Mouse (Mus musculus) left cerebral cortex, adult 11 months (tissue): Measurements from ENCODE around the gene B3gnt9.
"Not testable (repeated sequence)": the region's sequence is repeated elsewhere in the genome, so short reads cannot be mapped to it uniquely, and the experiment has no call there.

Experiments
- DNase-seq: peaks from one replicate; pipeline ENCODE4 v3.0.0; 2022; ENCODE audit warnings: low spot score

B3gnt9 gene

GRCm38 (mm10) chr8:105258911-105259720 lies 4.2 kb upstream of the B3gnt9 start:
- DNase-seq: no peak

DNA sequence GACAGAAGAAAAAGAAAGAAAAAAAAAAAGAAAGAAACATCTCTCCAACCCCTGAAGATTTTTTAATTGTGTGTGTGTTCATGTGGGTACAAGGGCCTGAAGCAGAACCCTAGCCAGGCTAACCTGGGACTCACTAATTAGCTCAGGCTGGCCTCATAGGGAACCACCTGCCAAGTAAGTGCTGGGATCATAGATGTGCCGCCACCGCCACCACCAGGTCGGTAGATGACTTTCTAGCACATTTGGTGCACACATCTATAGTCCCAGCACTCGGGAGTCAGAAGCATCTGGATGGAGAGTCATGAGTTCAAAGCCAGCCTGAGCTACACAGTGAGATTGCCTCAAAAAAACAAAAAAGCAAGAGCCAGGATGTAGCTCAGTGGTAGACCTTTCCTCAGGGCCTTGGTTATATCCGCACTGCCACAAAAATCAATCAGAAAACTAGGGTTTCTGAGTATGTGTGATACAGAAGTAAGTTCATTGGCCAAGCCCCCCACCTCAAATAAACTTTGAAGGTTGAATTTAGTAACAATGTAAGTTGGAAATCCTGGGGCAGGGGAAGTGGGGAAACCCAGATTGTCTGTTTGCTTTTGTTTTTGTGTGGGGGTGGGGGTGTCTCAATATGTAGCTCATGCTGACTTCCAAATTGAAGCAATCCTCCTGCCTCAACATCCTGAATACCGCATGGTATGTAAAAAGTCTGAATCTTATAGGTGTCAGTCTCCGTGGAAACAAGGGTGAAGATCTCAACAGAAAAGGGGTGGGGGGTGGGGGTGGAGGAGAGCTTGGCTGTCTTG lies 2.6 kb upstream of the B3gnt9 start:
- no peak for DNase-seq

DNA sequence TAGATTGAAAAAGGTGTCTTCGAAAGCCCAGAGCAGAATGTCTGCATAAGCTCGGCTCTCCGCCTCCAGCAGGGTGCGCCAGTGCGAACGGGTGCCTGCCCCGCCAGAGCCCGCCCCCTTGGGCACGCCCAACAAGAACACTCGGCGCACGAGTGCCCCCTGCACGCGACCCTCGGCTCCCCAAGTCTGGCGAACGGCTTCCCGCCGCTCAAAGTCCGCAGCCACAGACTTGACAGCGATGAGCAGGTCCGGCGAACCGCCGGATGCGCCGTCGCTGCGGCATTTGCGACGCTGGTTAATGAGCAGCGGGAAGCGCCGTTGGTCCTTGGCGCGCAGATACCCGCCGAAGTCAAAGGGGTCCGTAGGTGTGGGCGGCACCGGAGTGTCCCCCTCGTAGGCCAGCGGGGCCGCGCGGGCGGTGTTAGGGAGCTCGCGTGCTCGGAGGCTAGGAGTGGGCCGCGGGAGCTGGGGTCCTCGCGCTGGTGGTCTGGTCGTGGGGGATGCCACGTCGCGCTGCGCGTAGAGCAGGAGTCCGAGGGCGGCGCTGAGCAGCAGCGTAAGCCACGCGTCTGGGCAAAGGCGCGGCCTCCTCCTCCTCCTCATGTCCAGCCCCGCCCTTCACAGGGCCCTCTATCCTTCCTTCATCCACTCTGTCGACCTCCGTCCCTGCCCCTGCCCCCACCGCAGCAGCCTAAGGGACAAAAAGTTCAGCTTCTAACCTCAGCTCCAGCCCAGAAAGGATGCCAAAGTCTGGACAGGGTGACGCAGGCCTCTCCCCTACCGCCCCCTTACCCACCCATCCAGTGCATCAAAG lies 594 bp downstream of the B3gnt9 start:
- peak; percentile 87 for DNase-seq

DNA sequence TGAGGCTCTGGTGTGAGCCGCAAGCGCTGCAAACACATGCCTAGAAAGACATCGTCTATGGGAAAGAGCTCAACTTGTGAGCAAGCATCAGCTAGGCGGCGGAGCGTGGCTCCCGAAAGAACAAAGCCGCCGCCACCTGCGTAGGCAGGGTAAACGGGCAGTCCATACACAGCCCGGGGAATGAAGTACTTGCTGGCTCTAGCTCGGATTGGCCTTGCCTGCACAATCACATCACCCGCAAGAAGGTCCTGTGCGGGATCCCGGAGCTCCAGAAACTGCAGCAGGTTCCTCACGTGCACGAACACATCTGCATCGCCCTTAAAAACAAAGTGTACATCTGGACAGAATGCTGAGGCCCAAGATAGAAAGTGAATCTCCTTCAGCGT lies 1.2 kb downstream of the B3gnt9 start:
- no peak for DNase-seq

- no peak for DNase-seq
These were observed 2.0 kb downstream of the B3gnt9 start for GRCm38 (mm10) chr8:105252680-105253537.

DNA sequence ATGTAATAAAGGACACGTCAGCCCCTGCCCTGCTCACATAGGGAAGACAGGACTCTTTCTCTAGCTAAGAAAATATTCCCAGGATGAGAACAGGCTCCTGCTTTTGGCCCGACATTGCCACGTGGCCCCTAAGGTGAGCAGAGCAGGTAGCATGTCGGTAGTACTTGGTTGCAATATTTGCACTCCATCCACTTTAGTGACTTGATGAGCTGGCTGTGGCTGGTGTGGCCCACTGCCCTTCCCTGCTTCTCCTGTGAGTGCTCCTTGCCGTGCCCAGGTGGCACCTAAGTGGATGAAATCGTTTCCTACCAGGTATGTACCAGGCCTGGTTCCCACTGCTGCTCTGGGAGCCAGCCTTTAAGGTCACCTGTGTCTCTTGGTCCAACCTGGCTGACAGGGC lies 3.0 kb downstream of the B3gnt9 start:
- no peak for DNase-seq

GRCm38 (mm10) chr8:105241016-105241415 lies 13.9 kb downstream of the B3gnt9 start:
- DNase-seq: no peak

- no peak for DNase-seq
These were observed 17.4 kb downstream of the B3gnt9 start for GRCm38 (mm10) chr8:105237442-105238142.

GRCm38 (mm10) chr8:105235206-105235605 lies 19.7 kb downstream of the B3gnt9 start:
- no peak for DNase-seq

DNA sequence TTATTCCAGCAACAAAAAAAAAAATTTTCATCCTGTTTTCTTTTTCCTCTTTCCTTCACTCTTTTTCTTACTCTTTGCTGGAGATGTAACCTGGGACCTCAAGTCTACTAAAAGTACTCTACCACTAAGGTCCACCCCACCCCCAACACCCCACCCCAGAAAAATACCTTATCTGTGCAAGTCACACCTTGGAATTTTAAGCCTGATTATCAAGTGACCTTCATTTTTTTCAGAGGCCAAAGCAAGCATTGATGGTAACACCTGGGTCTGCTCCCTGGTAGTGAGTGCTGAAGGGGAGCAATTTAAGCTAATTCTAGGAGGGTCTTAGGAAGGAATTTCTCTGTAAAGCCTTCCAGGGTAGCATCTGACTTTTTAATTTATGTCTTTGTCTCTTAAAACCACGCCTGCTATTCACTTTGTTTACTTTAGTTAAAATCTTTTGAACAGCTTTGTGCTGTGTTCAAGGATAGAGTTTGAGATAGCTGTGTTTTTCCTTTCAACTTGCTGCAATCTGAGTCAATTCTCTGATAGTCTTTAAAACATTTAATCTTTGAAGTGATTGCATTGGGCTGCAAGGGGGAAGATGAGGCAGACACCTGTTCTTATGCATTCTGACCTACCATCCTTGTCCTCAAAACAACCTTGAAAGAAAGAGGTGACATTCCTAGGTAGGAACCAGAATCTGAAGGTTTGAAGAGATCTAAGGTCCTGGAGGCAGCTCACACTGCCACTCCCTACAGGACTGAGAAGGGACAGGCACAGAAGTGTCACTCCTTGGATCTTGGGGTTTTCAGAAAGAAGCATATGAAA lies 21.6 kb downstream of the B3gnt9 start:
- DNase-seq: no peak

GRCm38 (mm10) chr8:105232321-105232693 lies 22.6 kb downstream of the B3gnt9 start:
- not testable (repeated sequence) for DNase-seq

DNA sequence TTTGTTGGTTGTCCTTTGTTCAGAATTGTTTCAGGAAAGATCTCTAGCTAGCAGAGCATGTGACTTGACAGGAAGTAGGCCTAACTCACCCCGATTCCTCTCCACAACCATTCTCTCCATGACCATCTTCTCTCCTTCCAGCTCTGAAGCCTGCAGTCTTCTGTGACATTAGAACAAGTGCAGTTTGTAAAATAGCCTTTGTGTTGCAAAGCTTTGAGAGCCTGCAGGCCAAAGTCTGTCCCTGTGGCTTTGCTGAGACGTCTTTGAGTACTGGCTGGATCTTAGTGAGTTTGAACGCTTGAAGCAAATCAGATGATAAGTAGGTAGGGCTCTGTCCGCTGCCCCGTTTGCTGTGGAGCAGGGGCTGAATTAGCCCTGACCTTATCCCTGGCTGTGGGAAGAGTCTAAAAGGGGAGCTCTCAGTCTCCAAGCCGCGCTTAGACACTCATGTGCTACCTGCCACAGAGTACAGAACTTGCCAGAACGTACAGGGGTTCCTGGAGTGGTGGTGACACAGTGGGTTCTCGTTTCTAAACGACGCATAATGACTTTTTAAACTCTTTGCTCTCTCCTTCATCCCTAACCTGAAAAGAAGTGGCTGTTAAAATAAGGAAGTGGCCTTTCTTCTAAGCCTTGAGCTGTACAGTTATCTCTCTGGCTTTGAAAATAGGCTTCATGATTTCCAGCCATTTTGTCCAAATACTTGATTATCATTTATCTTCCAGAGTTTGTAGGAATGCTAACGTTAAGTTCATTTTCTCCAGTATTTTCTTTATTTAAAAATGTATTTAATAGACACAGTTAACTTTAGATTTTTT lies 23.2 kb downstream of the B3gnt9 start:
- DNase-seq: no peak

GRCm38 (mm10) chr8:105225917-105226316 lies 29.0 kb downstream of the B3gnt9 start:
- DNase-seq: no peak

DNA sequence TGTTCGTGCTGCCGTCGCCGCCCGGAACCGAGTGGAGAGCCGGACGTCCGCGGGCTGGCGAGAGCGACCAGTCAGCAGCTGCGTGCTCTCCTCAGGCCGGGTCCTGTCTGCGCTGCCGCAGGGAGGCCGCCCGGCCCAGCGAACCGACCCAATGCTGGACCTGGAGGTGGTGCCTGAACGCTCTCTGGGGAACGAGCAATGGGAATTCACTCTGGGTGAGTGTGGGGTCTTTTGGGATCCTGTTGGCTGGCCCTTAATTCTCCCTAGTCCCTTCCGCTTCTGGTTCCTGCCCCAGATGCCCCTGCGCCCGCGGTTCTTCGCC lies 29.7 kb downstream of the B3gnt9 start:
- DNase-seq: no peak

- DNase-seq: peak; percentile 87
These were observed 30.3 kb downstream of the B3gnt9 start, which contains the start of gene D230025D16Rik for GRCm38 (mm10) chr8:105224413-105225271. Gene D230025D16Rik (plus strand): TSS chr8:105225145.

DNA sequence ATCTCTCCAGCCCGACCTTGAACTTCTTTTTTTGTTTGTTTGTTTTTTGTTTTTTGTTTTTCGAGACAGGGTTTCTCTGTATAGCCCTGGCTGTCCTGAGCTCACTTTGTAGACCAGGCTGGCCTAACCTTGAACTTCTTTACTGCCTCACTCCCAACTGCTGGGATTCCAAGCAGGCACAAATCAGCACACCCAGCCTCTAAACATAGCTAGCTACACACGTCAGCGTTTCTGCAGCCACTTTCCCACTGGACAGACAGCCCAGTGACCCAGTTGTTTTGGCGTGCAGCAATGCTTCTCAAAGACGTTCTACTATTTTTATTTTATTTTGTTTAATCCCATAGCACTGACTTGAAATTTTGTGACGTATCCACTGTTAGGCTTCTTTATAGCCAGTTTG lies 31.1 kb downstream of the B3gnt9 start:
- DNase-seq: no peak

- peak; percentile 59 for DNase-seq
These were observed 36.9 kb downstream of the B3gnt9 start for GRCm38 (mm10) chr8:105217926-105218522.

GRCm38 (mm10) chr8:105214104-105214503 lies 40.8 kb downstream of the B3gnt9 start:
- no peak for DNase-seq
